Mouse (Mus musculus) embryonic facial prominence, embryonic 10.5 days (tissue): ENCODE measurements around the gene Atp13a1. TPM values are rescaled to one million over a fixed set of nuclear protein-coding genes. Genes with fewer than 3 reads are reported as not detected.
A peak's percentile ranks its signal among the peaks of the same experiment; 100 is the strongest.

Experiments
- DNase-seq: peaks from one replicate; pipeline ENCODE4 v3.0.0-alpha.2; 2017; ENCODE audit warnings: low spot score
- H3K27ac ChIP-seq: fragments of 300-500 bp; sonication (generic); replicated peaks from 2 replicates; pipeline ENCODE4 v1.5.1; 2016; ENCODE audit warnings: mild to moderate bottlenecking
- H3K27me3 ChIP-seq: fragments of 300-500 bp; sonication (generic); replicated peaks from 2 replicates; pipeline ENCODE4 v1.6.1; 2016; ENCODE audit warnings: low read depth, mild to moderate bottlenecking; ENCODE audit not compliant: poor library complexity, severe bottlenecking
- H3K36me3 ChIP-seq: fragments of 300-500 bp; sonication (generic); replicated peaks from 2 replicates; pipeline ENCODE4 v1.6.1; 2016; ENCODE audit warnings: mild to moderate bottlenecking, moderate library complexity
- H3K4me1 ChIP-seq: fragments of 300-500 bp; sonication (generic); 2 replicates; pipeline ENCODE4 v1.6.1; 2016
- H3K4me3 ChIP-seq: fragments of 300-500 bp; sonication (generic); 2 replicates; pipeline ENCODE4 v1.5.1; 2016; ENCODE audit warnings: mild to moderate bottlenecking, moderate library complexity
- H3K9me3 ChIP-seq: fragments of 300-500 bp; sonication (generic); 2 replicates; pipeline ENCODE4 v1.6.1; 2016; ENCODE audit warnings: mild to moderate bottlenecking
- WGBS: fragments of 180-500 bp; shearing (Covaris S2); methylation state at CpG from one replicate; pipeline ENCODE4 v1.1.7; 2016; 5-methylcytosine and 5-hydroxymethylcytosine counted together
- polyA plus RNA-seq: library from polyadenylated mRNA; unstranded; fragments of >200 nt; fragmentation: Nextera tagmentation; extraction: Ambion mirVana; gene quantifications from 2 replicates; pipeline ENCODE4 v1.2.1, GENCODE M21; 2016

Gene Atp13a1
- polyA plus RNA-seq, result 59.8 and 65.8 TPM in 2 replicates

GRCm38 (mm10) chr8:69790773-69791367 is at the start of gene Atp13a1, which contains the start of gene Zfp866:
Gene Atp13a1 (plus strand): TSS chr8:69791163.
Gene Zfp866 (minus strand): TSS chr8:69791178.
- H3K27ac ChIP-seq, result peak within 1 kb of the TSS; percentile 96
- H3K36me3 ChIP-seq, result peaks cover 34% of the 10 kb centered on the region
- under 1% methylated on average over 38 of the region's 38 CpGs for WGBS
- H3K4me1 ChIP-seq, result peaks cover 25% of the 10 kb centered on the region
- peak within 1 kb of the TSS; percentile 100 for H3K4me3 ChIP-seq
- peak; percentile 92 for DNase-seq
- no peaks in the 10 kb centered on the region for H3K27me3 ChIP-seq
- H3K9me3 ChIP-seq, result no peaks in the 10 kb centered on the region

DNA sequence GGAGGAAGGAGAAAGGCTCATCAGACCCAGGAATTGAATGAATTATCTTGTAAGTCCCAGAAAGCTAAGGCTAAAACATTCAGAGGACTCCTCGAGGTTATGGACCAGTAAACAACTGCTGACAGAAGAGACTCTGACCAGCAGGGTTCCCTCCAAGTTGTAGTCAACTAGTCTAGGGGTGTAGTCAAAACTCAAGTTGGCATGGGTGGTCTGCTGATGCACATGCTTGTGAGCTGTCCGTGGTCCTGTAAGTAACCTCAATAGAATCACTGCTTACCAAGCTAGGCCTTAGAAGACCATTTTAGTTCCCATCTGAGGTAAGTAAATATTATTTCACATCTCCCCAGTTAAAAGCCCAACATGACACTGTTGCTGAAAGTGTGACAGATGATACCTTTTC is 49.7 kb upstream of the Atp13a1 start:
- Histone ChIP-seq H3K36me3 (peaks cover 24% of the 10 kb centered on the region), H3K9me3 (no peaks in the 10 kb centered on the region), H3K4me3 (no peak overlapping the region), H3K4me1 (no peaks in the 10 kb centered on the region), H3K27me3 (no peaks in the 10 kb centered on the region), H3K27ac (no peak overlapping the region)
- DNase-seq, result no peak
- 79% methylated on average over 2 of the region's 2 CpGs for WGBS

DNA sequence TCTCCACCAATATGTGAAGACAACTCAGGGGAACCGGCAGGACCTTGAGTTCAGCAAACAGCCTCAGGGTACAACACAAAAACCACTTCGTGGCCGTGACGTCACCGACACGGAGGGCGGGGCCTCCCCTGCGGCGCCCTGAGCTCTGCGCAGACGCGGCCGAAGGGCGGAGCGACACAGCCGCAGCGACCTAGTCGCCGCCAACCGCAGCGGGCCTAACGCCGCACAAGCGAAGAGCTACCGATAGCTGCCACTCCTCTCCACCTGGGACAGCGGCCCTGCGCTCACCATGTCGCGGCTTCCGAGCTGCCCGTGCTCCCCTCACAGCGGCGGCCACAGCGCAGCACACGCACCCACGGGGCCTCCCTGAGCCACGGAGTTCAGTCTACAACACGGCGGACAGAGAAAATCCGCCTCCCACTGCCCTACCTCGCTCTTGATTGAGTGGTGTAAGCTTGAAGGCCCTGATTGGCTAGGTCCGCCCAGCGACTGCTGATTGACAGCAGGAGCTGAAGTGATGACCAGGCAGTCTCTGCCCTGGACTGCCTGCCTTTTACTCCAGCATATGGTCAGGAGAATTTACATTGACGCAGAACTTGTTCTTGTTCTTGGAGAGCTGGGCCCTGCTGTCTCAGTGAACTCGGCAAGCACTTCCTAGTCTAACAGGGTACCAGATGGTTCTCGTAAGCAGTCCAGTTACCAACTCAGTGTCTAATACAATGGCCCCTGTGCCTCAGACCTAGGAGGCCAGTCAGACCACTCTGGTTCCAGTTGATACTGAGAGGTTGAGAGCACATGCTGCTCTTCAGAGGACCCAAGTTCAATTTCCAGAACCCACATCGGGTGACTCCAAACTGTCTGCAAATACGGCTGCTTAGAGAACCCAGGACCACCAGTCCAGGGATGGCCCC is 41.2 kb upstream of the Atp13a1 start, which contains the start of gene Zfp963:
Gene Zfp963 (minus strand): TSS at position 427 of the 911 bp plus-strand sequence.
- Histone ChIP-seq H3K9me3 (no peaks in the 10 kb centered on the region), H3K27ac (peak within 1 kb of the TSS; percentile 98), H3K27me3 (no peaks in the 10 kb centered on the region), H3K4me1 (peaks cover 6% of the 10 kb centered on the region), H3K4me3 (peak within 1 kb of the TSS; percentile 78), H3K36me3 (peaks cover 14% of the 10 kb centered on the region; the same call in 1 of the 2 replicates)
- WGBS, result 3% methylated on average over 48 of the region's 48 CpGs
- peak; percentile 95 for DNase-seq

DNA sequence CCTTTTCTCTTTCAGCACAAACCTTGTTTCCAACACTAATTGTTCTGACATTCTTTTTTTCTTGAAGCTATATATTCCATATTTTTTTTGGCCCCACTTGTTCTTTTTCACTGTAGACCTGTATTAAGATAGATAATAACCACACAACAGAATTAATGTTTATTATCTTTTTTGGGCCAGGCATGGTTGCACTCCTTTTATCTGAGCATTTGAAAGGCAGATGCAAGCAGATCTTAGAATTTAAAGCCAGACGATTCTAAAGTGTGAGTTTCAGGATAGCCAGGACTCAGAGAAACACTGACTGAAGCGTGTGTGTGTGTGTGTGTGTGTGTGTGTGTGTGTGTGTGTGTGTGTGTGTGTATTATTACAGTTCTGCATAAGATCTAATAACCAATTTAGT is 38.5 kb upstream of the Atp13a1 start:
- no peaks in the 10 kb centered on the region for H3K27me3 ChIP-seq

GRCm38 (mm10) chr8:69758316-69758715 is 32.6 kb upstream of the Atp13a1 start:
- Histone ChIP-seq H3K4me1 (no peaks in the 10 kb centered on the region), H3K36me3 (peaks cover 80% of the 10 kb centered on the region), H3K4me3 (no peak overlapping the region), H3K27ac (no peak overlapping the region), H3K27me3 (no peaks in the 10 kb centered on the region), H3K9me3 (no peaks in the 10 kb centered on the region)
- DNase-seq, result no peak
- 96% methylated on average over 5 of the region's 5 CpGs for WGBS

More for the DNA sequence above, 38.5 kb upstream of the Atp13a1 start:
- Histone ChIP-seq H3K36me3 (peaks cover 32% of the 10 kb centered on the region), H3K4me3 (no peak overlapping the region), H3K4me1 (peaks cover 6% of the 10 kb centered on the region), H3K27ac (no peak overlapping the region), H3K9me3 (no peaks in the 10 kb centered on the region)
- 91% methylated on average over 2 of the region's 2 CpGs for WGBS
- DNase-seq, result no peak

- peaks cover 95% of the 10 kb centered on the region for H3K36me3 ChIP-seq
- no peaks in the 10 kb centered on the region for H3K4me1 ChIP-seq
- WGBS, result 91% methylated on average over 4 of the region's 4 CpGs
- DNase-seq, result no peak
- H3K9me3 ChIP-seq, result peaks cover 12% of the 10 kb centered on the region; the same call in 1 of the 2 replicates
- H3K27me3 ChIP-seq, result no peaks in the 10 kb centered on the region
- no peak overlapping the region for H3K27ac ChIP-seq
- no peak overlapping the region for H3K4me3 ChIP-seq
Measured at GRCm38 (mm10) chr8:69761814-69762445, 29.0 kb upstream of the Atp13a1 start.

DNA sequence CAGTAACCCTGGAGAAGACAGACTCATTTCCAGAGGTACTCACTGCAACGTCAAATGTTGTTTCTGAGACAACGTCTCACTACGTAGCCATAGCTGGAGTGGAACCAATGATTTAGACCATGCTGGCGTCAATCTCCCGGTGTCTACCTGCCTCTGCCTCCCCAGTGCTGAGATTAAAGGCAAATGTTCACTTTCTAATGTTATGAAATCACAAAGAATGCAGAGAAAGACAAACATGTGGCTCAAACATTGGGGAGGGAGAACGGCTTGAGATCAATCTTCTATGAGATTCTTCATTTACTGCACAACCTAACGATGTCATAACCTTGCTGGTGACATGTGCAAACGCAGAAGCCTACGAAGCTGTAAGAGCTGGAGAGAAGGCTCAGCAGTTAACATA is 19.7 kb upstream of the Atp13a1 start:
- Histone ChIP-seq H3K27ac (no peak overlapping the region), H3K27me3 (no peaks in the 10 kb centered on the region), H3K4me1 (peaks cover 33% of the 10 kb centered on the region), H3K4me3 (no peak overlapping the region), H3K36me3 (peaks cover 66% of the 10 kb centered on the region), H3K9me3 (peaks cover 9% of the 10 kb centered on the region; the same call in 1 of the 2 replicates)
- 92% methylated on average over 9 of the region's 9 CpGs for WGBS
- no peak for DNase-seq

DNA sequence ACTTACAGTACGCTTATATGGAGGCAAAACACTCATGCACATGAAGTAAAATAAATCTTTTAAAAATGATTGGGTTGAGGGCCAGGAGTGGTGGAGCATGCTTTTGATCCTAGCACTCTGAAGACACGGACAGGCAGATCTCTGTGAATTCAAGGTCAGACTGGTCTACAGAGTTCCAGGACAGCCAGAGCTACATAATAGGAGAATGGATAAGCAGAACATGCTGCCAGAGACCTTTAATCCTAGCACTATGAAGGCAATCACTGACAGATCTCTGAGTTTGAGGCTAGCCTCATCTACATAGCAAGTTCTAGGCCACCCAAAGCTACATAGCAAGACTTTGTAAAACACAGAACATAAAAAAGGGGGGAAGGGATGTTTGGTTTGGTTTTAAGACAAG is 18.9 kb upstream of the Atp13a1 start:
- Histone ChIP-seq H3K4me1 (peaks cover 33% of the 10 kb centered on the region), H3K9me3 (peaks cover 4% of the 10 kb centered on the region; the same call in 1 of the 2 replicates)

GRCm38 (mm10) chr8:69774503-69775148 is 16.3 kb upstream of the Atp13a1 start, which contains the start of gene Gm20422:
Gene Gm20422 (minus strand): TSS chr8:69774886.
- Histone ChIP-seq H3K36me3 (peaks cover 32% of the 10 kb centered on the region), H3K4me1 (peaks cover 33% of the 10 kb centered on the region), H3K4me3 (peak within 1 kb of the TSS; percentile 86), H3K27me3 (no peaks in the 10 kb centered on the region), H3K27ac (peak within 1 kb of the TSS; percentile 100), H3K9me3 (no peaks in the 10 kb centered on the region)
- DNase-seq, result peak; percentile 93
- under 1% methylated on average over 41 of the region's 41 CpGs for WGBS

More for the DNA sequence above, 18.9 kb upstream of the Atp13a1 start:
- Histone ChIP-seq H3K4me3 (no peak overlapping the region), H3K27ac (no peak overlapping the region), H3K36me3 (peaks cover 57% of the 10 kb centered on the region), H3K27me3 (no peaks in the 10 kb centered on the region)
- DNase-seq, result no peak
- 93% methylated on average over 2 of the region's 2 CpGs for WGBS

- Histone ChIP-seq H3K4me1 (peaks cover 30% of the 10 kb centered on the region), H3K4me3 (peak overlapping the region; percentile 86), H3K36me3 (peaks cover 26% of the 10 kb centered on the region), H3K27me3 (no peaks in the 10 kb centered on the region), H3K27ac (0 out of 2 replicates have a peak overlapping the region, but pooled peaks have one; percentile 100), H3K9me3 (no peaks in the 10 kb centered on the region)
- DNase-seq, result no peak
- WGBS, result 68% methylated on average over 2 of the region's 2 CpGs
Measured at GRCm38 (mm10) chr8:69775149-69775534, 15.8 kb upstream of the Atp13a1 start.

DNA sequence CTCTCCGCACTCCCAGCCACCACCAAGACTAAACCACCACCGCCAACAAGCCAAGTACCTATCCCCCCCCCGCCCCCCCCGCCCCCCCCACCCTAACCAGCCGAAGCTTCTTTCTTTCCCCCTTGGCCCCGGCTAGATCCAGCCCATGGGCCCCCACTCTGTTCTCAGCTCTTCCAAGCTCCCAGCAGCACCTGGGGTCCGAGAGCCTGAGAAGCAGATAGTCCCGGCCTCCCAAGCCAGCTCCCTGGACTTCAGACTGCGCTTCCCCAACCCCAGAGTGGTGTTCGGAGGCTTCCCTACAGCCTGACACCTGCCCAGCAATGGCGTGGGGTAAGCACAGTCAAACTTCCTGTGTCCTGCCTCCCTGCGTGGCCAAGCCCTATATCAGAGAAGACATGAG is 13.9 kb upstream of the Atp13a1 start:
- DNase-seq, result no peak

DNA sequence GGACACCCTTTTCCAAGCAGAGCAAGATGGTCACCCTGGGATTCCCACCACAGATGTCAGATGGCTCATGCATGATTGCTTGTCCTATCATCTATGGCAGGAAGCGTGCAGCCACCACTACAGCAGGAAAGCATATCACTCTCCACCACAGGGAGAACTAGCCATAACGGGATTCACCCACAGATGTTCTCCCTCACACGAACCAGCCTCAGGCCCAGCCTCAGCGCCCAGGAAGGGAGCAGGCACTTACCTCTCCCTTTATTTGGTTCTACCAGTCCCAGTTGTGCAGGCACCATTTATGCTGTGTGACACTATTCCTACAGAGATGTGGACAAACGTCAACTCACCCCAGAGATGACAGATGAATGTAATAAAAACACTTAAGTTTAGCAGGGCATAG is 1.9 kb upstream of the Atp13a1 start:
- Histone ChIP-seq H3K36me3 (peaks cover 16% of the 10 kb centered on the region), H3K9me3 (no peaks in the 10 kb centered on the region), H3K27ac (no peak overlapping the region), H3K27me3 (no peaks in the 10 kb centered on the region), H3K4me1 (peaks cover 25% of the 10 kb centered on the region), H3K4me3 (no peak overlapping the region)
- 85% methylated on average over 5 of the region's 5 CpGs for WGBS
- no peak for DNase-seq

More for the DNA sequence above, 13.9 kb upstream of the Atp13a1 start:
- no peaks in the 10 kb centered on the region for H3K9me3 ChIP-seq
- H3K4me3 ChIP-seq, result no peak overlapping the region
- WGBS, result 65% methylated on average over 12 of the region's 12 CpGs
- peaks cover 22% of the 10 kb centered on the region for H3K4me1 ChIP-seq
- no peak overlapping the region for H3K27ac ChIP-seq
- H3K27me3 ChIP-seq, result no peaks in the 10 kb centered on the region
- peaks cover 9% of the 10 kb centered on the region for H3K36me3 ChIP-seq
